Mouse (Mus musculus): ENCODE measurements around the gene Dhx40. TPM values are rescaled to one million over a fixed set of nuclear protein-coding genes. Genes with fewer than 3 reads are reported as not detected.

The Dhx40 gene
- total RNA-seq, 2 experiments from 2014 or later, result 20.9 to 21.3 TPM

DNA sequence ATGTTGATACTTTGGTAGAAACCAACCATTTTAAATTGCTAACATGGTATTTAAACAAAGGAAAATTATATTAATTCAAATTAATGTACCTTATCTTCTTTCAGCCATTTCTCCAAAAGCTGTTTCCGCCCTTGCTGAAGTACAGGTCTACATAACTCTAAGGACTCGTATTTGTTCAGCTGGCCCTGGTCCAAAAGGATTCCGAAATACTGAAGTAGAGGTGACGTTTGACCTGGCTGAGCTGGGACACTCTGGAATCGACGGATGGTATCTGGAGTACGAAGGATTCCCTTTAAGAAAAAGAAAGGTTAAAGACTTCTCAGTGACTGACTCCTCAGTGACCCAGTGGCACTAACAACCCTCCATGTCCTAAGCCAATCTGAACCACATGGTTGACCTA is 82.6 kb downstream of the Dhx40 start:
- no peak for DNase-seq (ENCODE audit: extremely low spot score in 1 of 2, low spot score in 2 of 2)
- intact Hi-C loops (cut with DNase I), result no loop called here

GRCm38 (mm10) chr11:86724004-86724403 is 83.5 kb downstream of the Dhx40 start:
- no peak for DNase-seq (ENCODE audit: extremely low spot score in 1 of 2, low spot score in 2 of 2)
- intact Hi-C loops (cut with DNase I), result no loop called here

DNA sequence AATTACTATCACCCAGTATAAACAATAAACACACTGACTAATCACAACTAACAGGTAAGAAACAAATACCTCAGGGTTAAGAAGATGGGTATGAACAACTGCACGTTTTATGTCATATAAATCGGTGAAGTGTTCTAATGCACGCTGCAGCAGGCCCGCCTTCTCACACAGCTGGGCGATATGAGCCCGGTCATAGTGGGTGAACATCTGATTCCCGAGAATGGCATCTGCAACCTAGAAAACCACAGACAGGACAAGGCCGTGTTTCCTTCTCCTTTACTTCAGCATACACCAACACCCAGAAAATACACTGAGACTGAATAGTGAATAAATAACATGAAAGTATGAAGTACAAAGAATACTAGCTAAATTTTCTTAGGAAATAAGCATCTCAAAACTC is 88.2 kb downstream of the Dhx40 start:
- intact Hi-C loops (cut with DNase I), result loop anchor here (5.0 kb wide), 1 partner anchor 78 kb away; no protein-coding TSS in a partner anchor
- DNase-seq (ENCODE audit: extremely low spot score in 1 of 2, low spot score in 2 of 2), result no peak

Other genes with a start within 250 kb of the Dhx40 start
- 100 to 1,000 TPM; 165 to 171 TPM for gene Vmp1, start 123.9 kb downstream of the Dhx40 start, total RNA-seq (2021)
- gene Ptrh2, start 123.8 kb downstream of the Dhx40 start, total RNA-seq (2021), result 10 to 100 TPM; 10.6 to 11.0 TPM
- gene Cltc, start 50.2 kb downstream of the Dhx40 start, total RNA-seq (2021), result 100 to 1,000 TPM; 512 to 513 TPM
- 10 to 100 TPM; 21.4 to 22.4 TPM for gene Ypel2, start 186.0 kb upstream of the Dhx40 start, total RNA-seq (2021)

All from left cerebral cortex, postnatal 10 days (tissue).